Mouse (Mus musculus) thymus, postnatal 0 days (tissue): ENCODE results near the gene 6430548M08Rik. TPM values are rescaled to one million over a fixed set of nuclear protein-coding genes. Genes with fewer than 3 reads are reported as not detected.

Source experiments
- DNase-seq: peaks from one replicate; pipeline ENCODE4 v3.0.0-alpha.2; 2015; ENCODE audit warnings: low spot score
- polyA plus RNA-seq: library from polyadenylated mRNA; unstranded; fragments of >200 nt; fragmentation: Nextera tagmentation; extraction: Ambion mirVana; gene quantifications from 2 replicates; pipeline ENCODE4 v1.2.1, GENCODE M21; 2015

The 6430548M08Rik gene
- polyA plus RNA-seq, 1 experiment from 2014 or later: 2.3 TPM

DNA sequence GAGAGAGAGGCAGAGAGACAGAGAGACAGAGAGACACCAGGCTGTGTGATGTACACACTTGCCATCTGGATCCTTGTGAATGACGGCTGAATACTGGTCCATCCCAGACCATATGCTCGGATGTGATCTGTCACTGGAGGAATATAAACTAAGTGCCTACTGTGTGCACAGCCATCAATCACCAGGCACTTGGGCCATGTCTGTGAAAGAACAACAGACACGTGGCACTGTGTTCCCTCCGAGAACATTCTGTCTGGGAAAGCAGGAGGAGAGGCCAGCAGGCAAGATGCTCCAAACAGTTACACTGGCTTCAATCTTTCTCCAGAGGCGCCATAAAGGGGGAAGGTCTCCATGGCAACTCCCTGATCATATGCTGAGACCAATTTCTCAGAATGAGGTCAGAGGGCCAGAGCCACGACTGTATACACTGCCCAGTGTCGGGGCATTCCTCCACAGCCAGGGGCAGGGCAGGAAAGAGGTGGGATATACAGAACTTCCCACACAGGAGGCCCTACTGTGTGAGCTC is 66.6 kb downstream of the 6430548M08Rik start:
- DNase-seq: no peak

DNA sequence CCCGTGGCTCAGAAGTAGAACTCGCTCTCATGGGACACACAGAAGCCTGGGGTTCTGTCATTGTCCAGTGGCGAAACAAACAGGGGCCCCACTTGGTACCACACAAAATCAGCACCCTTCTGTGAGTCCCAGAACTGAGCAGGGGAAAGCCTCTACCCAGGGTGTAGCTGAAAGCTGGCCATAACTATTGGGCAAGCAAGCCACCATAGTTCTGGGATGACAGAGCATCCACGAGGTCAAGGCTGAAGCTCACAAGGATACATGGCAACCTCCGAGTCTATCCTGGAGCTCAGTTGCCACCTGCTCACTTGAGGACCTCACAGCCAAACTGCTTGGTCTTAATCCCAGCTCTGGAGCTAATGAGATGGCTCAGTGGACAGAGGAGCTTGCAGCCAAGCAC is 67.3 kb downstream of the 6430548M08Rik start:
- DNase-seq: no peak

DNA sequence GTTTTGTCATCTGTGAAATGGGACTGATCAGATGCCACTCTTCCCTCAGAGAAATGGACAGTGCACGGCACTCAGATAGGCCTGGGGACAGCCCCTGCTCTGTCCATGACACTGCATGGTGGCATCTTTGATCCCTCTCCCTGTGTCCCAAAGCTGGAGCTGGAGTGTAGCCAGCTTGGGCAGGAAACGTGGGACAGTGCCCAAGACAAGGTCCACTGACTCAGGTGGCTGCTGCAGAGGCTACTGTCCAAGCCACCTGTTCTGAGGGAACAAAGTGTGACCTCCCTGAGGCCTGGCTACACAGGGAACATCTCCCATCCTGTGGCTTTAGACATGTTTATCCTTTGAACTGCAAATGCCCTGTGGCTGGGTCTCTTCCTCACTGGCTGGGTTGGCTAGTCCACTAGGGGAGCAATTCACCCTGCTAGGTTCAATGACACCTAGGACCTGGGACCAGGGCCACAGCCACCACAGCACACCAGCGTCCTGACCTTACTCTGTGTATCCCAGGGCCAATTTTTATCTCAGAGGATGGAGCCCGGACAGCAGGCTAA is 68.0 kb downstream of the 6430548M08Rik start:
- no peak for DNase-seq

DNA sequence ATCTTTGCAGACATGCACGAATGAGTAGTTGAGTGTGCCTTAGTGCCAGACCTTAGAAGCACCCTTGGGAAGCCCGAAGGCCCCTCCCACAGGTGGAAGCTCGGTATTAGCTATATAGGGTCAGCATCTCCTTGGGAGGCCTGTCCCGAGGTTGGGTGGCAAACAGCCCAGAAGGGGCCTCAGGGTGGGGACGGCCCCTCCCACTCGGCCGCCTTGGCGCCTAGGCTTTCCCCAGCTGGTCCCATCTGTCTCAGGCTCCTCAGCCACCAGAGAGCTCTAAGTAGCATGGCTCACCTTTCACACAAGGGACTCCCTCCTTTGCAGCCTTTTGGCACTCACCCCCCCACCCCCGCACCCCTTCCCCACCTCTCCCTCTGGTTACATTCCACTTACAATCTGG is 70.4 kb downstream of the 6430548M08Rik start:
- no peak for DNase-seq

DNA sequence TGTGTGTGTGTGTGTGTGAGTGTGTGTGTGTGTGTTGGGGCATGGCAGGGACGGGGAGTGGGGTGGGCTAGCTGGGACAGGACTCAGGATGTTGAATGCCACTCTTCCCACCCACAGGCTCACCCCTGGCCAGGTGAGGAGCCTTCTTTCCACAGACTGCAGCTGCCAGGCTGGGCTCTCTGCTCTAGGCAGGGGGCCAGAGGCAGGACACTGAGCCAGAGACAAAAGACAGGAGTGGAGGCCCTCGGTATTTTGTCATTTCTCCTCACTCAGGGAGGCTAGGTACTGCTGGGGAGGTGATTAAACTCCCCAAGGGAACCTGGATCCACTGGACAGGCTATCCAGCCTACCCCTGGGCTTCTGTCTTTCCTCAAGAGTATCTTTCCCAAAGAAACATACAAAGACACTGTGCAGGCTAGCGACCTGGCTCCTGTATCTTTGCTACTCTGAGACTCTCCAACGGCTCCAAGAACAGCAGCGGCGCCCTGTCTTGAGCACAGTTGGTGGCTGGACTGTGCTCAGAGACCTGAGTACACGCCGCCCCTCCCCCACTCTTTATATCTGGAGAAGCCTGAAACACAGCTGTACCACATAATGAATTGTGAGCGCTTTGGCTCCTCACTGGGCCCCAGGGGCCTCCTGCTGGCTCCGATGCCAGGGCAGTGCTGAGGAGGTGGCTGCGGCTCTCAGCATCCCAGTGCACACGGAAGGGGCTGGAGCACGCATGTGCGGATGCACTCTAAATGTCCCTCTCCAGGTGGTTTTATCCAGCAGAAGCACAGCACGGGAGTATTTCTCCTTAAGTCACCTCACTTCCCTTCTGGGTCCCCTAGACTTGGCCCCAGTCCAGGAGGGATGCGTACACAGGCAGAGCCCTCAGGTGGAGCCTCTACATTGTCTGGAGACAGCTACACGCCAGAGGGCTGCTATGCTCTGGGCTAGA is 71.2 kb downstream of the 6430548M08Rik start:
- no peak for DNase-seq

DNA sequence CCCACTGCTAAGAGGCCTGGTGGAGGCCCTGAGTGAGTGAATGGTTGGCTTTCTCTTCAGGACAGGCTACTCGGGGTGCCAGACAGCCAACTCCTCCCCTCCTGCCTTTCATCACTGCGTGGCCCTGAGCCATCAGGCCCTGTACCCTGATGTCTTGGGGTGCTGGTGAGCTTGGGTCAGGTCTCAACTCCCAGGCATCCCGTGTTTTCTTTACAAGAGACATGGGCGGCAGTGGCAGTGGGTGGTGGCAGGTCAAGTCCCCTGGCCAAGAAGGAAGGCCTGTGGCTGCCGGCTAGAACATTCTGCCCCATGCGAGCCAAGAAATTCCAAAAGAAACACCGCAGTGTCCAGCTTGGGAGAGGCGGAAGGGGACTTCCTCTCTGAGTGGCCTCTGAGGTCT is 72.5 kb downstream of the 6430548M08Rik start:
- DNase-seq: no peak

DNA sequence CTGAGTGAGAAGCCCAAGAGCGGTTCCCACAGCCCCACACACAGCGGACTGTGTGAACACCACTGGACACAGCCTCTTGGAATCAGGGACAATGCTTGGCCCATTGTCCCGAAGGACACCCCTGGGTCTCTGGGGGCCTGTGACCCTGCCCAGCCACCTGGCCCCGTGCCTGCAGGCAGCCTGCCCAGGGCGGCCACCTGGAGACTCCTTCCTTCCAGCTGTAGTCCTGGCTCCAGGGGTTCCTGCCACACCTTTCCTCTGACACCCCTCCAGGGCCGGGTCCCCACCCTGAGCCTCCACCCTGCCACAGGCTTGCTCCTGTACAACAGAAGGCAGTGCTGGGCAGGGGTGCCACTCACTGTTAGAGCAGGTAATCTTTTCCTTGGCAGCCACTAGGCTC is 74.6 kb downstream of the 6430548M08Rik start:
- no peak for DNase-seq

DNA sequence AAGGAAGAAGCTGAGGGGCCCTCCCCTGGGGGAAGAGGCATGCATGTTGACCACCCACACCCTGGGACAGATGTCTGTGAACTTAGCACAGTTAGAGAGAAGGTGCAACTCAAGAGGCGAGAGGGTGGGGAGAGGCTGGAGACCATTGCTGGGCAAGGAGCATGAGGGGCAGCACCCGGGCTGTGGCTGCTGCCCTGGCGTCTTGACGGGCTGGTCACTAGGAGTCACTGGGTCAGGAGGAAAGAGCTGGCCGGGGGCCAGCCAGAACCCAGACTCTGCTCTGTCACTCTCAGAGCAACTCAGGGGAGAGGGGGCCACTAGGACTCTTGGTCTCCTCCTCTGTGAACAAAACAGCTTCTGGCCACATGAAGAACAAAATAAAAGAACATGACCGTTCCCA is 75.5 kb downstream of the 6430548M08Rik start:
- DNase-seq: no peak

DNA sequence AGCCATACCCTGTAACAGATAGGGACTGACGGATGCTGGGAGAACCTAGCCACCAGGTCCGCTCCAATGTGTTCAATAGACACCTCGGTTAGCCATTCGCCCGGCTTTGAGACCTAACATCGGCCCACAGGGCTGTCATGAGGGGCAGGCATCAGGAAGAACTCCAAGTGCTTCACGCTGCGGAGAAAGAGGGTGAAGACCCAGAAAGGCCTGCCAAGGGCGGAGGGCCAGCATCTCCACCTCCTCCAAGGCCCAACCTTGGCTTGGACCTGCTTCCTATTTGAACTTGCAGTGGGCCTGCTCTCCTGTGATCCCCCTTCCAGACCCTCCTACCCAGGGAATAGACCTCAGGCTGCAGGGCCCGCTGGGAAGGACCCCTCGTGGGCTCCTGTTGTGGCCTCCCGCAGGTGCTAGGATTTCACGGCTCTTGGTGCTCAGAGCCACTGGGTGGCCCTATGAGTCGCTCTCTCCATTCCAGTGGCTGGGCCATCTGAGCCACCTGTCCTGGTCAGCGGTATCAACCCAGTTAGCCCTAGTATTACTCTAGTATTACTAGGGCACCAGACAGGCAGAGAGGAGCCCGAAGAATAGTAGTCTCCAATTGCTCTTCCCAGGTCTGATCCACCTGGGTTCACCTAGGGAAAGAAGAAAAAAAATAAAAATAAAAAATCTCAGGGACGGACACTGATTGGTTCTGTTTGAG is 76.3 kb downstream of the 6430548M08Rik start:
- DNase-seq: no peak

DNA sequence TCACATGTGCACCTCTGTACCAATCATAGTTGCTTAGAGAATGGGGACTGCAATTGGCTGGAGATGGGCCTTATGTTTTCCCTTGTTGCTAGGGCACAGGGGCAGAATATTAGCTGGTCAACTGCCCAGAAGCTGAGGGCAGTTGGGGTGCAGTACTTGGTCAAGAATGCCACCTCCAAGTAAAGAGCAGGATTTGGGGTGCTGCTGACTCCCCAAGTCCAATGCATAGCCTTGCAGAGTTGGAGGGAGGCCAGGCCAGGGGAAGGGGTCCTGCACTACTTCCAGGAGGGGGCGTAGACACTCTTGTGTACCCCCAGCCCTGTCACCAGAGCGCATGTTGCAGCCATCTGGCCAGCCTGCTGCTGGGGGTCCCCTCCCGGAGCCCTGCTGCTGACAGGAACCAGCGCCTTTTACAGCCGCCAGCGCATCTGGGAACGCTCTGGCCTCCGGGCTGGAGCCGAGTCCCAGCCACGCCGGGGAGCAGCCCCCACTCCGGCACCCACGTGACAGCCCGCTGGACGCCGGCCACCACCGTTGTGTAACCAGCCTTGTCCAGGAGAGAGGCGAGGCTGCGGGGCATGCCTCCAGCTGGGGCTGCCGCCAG is 77.0 kb downstream of the 6430548M08Rik start:
- no peak for DNase-seq

DNA sequence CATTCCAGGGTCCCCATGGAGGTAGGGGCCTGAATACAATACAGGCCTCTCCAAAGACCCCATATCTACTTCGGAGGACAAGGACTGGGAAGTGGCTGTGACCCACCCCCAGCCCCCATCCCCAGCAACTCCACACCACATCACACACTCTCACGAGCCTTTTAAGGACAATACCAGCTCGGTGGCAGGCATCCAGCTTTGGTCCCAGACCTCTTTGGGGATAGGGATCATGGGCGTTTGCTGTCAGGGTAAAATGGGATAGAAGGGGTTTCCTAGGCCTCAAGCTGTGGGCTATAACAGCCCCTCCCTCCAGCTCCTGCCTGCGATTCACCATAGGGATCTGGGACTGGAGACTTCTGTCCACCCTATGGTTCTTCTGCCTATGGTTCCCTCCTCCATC is 77.7 kb downstream of the 6430548M08Rik start:
- DNase-seq: no peak

DNA sequence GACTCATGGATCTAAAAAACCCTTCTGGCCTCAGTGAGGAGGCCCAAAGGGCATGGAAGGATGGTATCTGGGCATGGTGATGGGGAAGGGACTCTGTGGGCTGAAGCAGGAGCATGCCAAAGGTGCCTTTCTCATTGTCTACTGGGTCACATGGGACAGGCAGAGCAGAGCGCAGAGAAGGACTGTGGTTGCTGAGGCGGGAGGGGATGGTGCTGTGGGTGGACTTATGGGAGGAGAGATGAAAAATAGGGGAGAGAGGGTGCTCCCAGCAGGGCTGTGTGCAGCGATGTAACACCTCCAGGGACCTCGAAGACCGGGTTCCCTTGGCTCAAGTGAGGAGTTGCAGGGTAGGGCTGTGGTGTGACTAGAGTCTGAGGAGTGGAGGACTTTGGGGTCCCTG is 78.2 kb downstream of the 6430548M08Rik start:
- no peak for DNase-seq

DNA sequence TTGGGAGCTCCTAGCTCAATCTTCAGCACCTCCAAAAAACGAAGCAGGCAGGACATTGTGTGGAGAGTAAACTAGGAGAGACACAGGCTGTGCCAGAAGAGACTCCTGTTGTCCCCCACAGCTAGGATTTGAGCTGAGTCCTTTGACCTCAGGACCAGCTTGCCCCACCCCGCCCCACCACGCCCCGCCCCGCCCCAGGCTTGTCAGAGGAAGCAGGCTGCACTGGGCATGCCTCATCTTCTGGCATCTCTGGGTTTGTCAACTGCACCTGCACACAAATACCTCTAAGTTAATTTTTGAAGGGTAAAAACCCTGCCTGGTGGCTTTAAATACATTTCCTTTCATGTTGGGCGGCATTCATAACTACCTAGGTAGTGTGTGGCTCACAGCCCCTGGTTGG is 87.4 kb downstream of the 6430548M08Rik start:
- DNase-seq: no peak

DNA sequence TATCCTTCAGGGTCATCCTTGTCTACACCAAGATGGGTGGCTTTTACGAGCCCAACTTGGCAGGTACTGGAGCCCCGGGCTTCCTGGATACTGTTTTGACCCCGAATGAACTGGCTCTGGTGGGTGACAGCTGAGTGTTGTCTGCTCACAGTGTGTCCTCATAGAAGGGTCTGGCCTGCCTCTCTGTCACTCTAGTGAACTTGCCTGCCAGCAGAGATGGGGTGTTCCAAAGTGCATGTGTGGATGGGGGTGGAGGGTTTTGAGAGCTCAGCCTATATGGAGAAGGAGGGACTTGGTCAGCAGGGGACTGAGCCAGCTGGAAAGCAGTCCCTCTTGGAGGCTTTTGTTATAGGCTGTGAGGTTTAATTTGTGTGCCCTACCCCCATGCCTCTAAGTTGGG is 88.6 kb downstream of the 6430548M08Rik start:
- no peak for DNase-seq

DNA sequence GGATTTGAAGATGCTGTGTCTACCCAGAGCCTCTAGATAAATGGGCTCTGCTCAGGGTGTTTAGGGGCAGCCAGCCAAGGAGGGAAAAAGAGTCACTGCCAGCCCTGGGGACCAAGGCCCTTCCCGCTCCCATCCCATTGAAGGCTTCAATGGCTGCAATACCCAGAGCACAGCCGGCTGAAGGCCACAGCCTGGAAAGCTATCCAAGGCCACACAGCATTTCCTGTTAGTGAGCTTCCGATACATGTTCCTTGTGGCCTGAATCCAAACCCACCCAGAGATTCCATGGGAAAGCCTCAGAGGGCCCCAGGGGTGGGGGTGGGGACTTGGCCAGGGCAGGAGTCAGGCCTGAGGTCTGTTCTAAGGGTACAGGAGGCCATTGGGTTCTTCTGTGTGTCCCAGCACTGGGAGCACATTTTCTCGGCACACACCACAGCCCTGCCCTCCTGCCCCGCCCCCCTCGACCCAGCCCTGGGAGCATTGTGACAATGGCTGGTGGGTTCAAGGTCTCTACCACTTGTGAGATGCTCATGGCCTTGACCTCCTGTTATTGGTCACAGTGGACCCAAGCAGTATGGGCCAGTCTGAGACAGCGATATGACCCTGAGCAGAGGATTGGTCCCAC is 90.9 kb downstream of the 6430548M08Rik start:
- no peak for DNase-seq

DNA sequence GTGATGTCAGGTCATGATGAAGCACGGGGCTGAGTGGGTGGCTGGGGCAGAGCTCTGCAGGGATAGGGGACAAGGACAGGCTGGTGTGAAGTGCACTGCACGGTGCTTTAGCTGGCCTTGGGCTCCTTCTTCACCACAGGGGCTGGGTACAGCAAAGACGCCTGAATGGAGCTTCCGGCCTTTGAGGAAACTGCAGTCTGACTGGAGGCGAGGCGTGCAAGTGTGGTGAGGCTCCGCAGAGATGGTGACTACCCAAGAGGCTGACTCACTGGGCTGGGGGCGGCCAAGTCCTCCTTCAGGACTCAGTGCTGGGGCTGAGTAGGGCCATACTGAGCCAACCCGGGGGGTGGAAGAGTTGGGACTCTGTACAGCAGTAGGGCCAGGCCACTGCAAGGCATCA is 92.0 kb downstream of the 6430548M08Rik start:
- DNase-seq: no peak

DNA sequence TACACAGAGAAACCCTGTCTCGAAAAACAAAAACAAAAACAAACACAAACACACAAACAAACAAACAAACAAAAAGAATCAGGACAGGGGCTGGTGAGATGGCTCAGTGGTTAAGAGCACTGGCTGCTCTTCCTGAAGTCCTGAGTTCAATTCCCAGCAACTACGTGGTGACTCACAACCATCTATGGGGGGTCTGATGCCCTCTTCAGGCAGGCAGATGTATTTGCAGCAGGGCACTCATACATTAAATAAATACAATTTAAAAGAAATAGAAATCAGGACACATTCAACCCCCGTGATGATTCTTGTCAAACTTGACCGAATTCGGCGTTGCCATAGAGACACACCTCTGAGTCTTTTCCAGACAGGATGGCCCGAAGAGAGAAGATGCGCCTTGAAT is 93.4 kb downstream of the 6430548M08Rik start:
- no peak for DNase-seq

DNA sequence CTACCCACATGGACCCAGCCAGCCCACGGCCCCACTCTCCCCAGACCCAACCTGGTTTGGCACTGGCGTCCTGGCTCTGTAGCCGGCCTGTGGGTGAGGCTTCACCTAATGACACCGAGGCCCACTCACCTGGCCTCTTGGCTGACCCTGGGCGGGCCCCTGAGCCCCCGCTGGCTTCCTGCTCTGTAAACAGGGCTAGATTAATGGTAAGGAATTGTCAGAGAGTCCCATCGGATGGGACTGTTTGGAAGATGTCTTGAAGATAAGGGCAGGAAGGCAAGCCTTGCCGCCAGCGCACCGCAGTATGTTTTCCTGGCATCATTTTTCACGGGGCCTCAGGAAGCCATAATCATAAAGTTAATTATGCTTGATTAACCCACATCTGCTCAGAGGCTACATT is 94.2 kb downstream of the 6430548M08Rik start:
- DNase-seq: no peak

DNA sequence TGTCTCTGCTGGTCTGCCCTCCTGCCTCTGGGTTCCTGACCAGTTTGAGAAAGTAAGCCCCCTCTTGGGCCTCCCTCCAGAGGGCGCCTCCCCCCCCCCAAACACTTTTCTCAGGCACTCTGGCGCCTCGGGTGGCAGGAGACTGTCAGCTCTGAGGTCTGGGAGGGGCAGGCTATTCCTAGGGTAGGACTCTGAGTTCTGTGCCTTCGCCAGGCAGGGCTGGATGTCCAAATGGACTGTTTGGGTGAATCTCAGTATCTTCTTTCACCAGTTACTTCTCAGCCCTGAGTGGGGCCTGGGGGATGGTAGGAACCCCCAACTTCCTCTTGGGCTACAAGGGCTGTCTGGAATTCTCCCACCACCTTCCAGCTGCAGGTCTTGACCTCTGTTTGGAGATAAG is 97.4 kb downstream of the 6430548M08Rik start:
- peak; percentile 6 for DNase-seq

DNA sequence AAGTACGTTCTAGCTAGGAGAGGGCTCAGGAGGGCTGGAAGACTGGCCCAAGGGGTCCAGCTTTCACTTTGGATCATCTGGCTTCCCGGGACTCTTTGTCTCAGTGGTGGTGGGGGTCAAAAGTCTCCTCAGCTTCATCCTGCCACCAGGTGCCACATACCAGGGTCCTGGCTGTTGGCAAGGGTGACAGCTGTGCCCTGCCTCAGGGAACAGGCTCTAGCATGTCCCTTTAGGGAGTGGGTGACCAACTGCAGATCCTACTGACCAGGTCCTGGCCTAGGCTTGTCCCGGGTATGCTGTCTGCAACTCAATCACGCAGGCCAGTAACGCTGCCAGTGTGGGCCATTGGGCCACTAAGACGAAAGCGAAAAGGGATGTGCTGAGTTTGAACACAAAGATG is 98.6 kb downstream of the 6430548M08Rik start:
- DNase-seq: no peak

DNA sequence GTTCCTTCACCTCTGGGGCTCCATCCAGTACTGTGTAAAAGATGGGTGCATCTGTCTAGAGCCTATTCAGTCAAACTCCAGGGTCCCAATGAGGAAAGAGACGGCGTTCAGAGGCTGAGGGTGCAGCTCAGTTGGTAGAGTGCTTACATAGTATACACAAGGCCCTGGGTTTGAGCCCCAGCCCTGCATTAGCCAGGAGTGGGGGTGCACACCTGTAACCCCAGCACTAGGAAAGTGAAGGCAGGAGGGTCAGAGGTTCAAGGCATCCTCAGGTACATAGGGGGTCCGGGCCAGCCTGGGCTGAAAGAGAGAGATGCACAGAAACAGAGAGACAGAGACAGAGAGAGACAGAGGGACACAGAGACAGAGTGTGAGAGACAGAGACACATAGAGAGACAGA is 99.3 kb downstream of the 6430548M08Rik start:
- no peak for DNase-seq
